Mouse (Mus musculus): ENCODE results near the gene Azin2. TPM values are rescaled to one million over a fixed set of nuclear protein-coding genes. Genes with fewer than 3 reads are reported as not detected.

The Azin2 gene
- total and polyA plus RNA-seq, 3 experiments = 0.91 to 2.4 (median 1.7) TPM

DNA sequence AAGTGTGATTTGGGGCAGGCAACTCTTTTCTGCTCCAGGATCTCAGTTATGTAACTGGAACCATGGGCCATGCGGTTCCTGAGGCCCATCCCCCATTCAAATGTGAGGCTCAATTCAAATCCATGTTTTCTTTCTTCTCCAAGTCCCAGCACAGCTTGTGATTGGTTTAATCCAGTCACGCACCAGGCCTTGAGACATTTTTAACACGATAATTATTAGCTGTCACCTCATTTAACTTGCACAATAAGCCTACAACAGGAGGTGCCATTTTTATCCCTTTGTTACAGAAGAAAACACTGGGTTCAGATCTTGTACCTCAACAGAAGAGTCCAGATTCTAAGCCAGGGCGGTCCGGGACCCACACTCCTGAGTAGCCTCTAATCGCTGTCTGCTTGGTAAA lies 44.5 kb downstream of the Azin2 start:
- no peak overlapping the region for H3K4me3 ChIP-seq (replicated peaks in 1 of 3; ENCODE audit: low read depth in 2 of 3, low read length in 2 of 3, poor library complexity in 1 of 3)
- no peaks in the 10 kb centered on the region for H3K36me3 ChIP-seq (replicated peaks in 1 of 2; ENCODE audit: control insufficient read depth in 1 of 2, insufficient read depth in 1 of 2, low read length in 1 of 2)
- H3K9me3 ChIP-seq (replicated peaks; ENCODE audit: low read length) = no peaks in the 10 kb centered on the region
- H3K4me2 ChIP-seq (ENCODE audit: insufficient read depth, low read depth, poor library complexity, severe bottlenecking) = no peak overlapping the region
- dilution Hi-C loops (cut with MboI; ENCODE audit: extremely low pct_ligation_motif_present, extremely low pct_unique_long_range_greater_than_20kb, low sequenced_read_pairs) = no loop called here
- H3K27ac ChIP-seq (ENCODE audit: insufficient read depth, low read depth) = no peak overlapping the region
- no peak overlapping the region for H3K9ac ChIP-seq (ENCODE audit: insufficient read depth, low read depth)
- in situ Hi-C loops (cut with MboI; ENCODE audit: low pct_ligation_motif_present, low pct_unique_long_range_greater_than_20kb, low sequenced_read_pairs) = no loop called here
- H3K27me3 ChIP-seq (replicated peaks) = peaks cover 48% of the 10 kb centered on the region
- TF ChIP-seq TBP (conservative IDR thresholded peaks at IDR 0.05; ENCODE audit: low read depth, low read length) (no peak), TCF12 (IDR thresholded peaks at IDR 0.05; ENCODE audit: low read depth, low read length) (no peak), ETS1 (conservative IDR thresholded peaks at IDR 0.05; ENCODE audit: low read depth, low read length) (no peak), SMC3 (IDR thresholded peaks at IDR 0.05; ENCODE audit: low read depth, low read length) (no peak), CHD2 (IDR thresholded peaks at IDR 0.05; ENCODE audit: low read length) (no peak), ZNF384 (IDR thresholded peaks at IDR 0.05; ENCODE audit: low read depth, low read length) (no peak), ZMIZ1 (IDR thresholded peaks at IDR 0.05; ENCODE audit: low read depth, low read length) (no peak), ELF1 (IDR thresholded peaks at IDR 0.05; ENCODE audit: low read depth, low read length) (no peak), GABPA (IDR thresholded peaks at IDR 0.05; ENCODE audit: insufficient replicate concordance, low read depth, low read length) (no peak), UBTF (IDR thresholded peaks at IDR 0.05; ENCODE audit: low read depth, low read length) (no peak), USF1 (IDR thresholded peaks at IDR 0.05; ENCODE audit: low read depth, low read length) (no peak), MXI1 (IDR thresholded peaks at IDR 0.05; ENCODE audit: low read depth, low read length) (no peak)
- DNase-seq (ENCODE audit: extremely low read depth) = no peak
- no peaks in the 10 kb centered on the region for H3K79me2 ChIP-seq (replicated peaks; ENCODE audit: control insufficient read depth, extremely low read depth, insufficient read depth, poor library complexity, severe bottlenecking)
- H3K4me1 ChIP-seq (ENCODE audit: control insufficient read depth in 1 of 2, insufficient read depth in 2 of 2) = no peaks in the 10 kb centered on the region

DNA sequence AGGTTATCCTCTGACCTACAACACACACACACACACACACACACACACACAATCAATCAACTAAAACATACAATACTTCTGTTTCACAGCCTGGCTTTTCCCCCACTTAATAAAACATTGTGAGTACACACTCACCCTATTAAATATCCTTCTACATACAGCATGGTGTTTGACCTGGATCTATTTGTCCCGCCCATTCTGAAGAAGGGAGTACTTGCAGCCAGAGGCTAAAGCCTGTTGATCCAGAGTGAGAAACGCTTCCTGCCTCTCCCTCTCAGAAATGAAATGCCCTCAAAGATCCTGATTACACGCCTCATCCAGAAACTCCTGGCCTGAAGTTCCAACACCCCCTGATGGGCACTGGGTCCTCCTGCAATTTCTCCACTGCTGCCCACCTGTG lies 45.1 kb downstream of the Azin2 start:
- no peaks in the 10 kb centered on the region for H3K4me1 ChIP-seq (ENCODE audit: control insufficient read depth in 1 of 2, insufficient read depth in 2 of 2)
- dilution Hi-C loops (cut with MboI; ENCODE audit: extremely low pct_ligation_motif_present, extremely low pct_unique_long_range_greater_than_20kb, low sequenced_read_pairs) = no loop called here
- TF ChIP-seq ELF1 (IDR thresholded peaks at IDR 0.05; ENCODE audit: low read depth, low read length) (no peak), HCFC1 (IDR thresholded peaks at IDR 0.05; ENCODE audit: low read depth, low read length) (no peak), CTCF (conservative IDR thresholded peaks at IDR 0.05 in 1 of 2, IDR thresholded peaks at IDR 0.05 in 1 of 2; ENCODE audit: low read depth in 2 of 2, low read length in 2 of 2) (no peak), E2F4 (IDR thresholded peaks at IDR 0.05; ENCODE audit: insufficient replicate concordance, low read depth, low read length) (no peak), JUND (conservative IDR thresholded peaks at IDR 0.05; ENCODE audit: low read depth, low read length) (no peak), TCF12 (IDR thresholded peaks at IDR 0.05; ENCODE audit: low read depth, low read length) (no peak), NELFE (IDR thresholded peaks at IDR 0.05; ENCODE audit: low read depth, low read length) (no peak), MAFK (IDR thresholded peaks at IDR 0.05; ENCODE audit: insufficient replicate concordance, low read length) (no peak)
- H3K27me3 ChIP-seq (replicated peaks) = peaks cover 43% of the 10 kb centered on the region
- no peak overlapping the region for H3K4me3 ChIP-seq (replicated peaks in 1 of 3; ENCODE audit: low read depth in 2 of 3, low read length in 2 of 3, poor library complexity in 1 of 3)
- in situ Hi-C loops (cut with MboI; ENCODE audit: low pct_ligation_motif_present, low pct_unique_long_range_greater_than_20kb, low sequenced_read_pairs) = no loop called here
- no peaks in the 10 kb centered on the region for H3K9me3 ChIP-seq (replicated peaks; ENCODE audit: low read length)
- no peak for DNase-seq (ENCODE audit: extremely low read depth)
- no peak overlapping the region for H3K27ac ChIP-seq (ENCODE audit: insufficient read depth, low read depth)
- no peak overlapping the region for H3K4me2 ChIP-seq (ENCODE audit: insufficient read depth, low read depth, poor library complexity, severe bottlenecking)
- H3K9ac ChIP-seq (ENCODE audit: insufficient read depth, low read depth) = no peak overlapping the region
- H3K79me2 ChIP-seq (replicated peaks; ENCODE audit: control insufficient read depth, extremely low read depth, insufficient read depth, poor library complexity, severe bottlenecking) = no peaks in the 10 kb centered on the region
- H3K36me3 ChIP-seq (replicated peaks in 1 of 2; ENCODE audit: control insufficient read depth in 1 of 2, insufficient read depth in 1 of 2, low read length in 1 of 2) = no peaks in the 10 kb centered on the region
